Mouse (Mus musculus) kidney, adult 10 weeks (tissue): ENCODE measurements around the gene Adamts18. TPM values are rescaled to one million over a fixed set of nuclear protein-coding genes. Genes with fewer than 3 reads are reported as not detected.

ENCODE experiments used
- polyA plus RNA-seq: library from polyadenylated mRNA; stranded (reverse); fragments of 350-450 nt; fragmentation: Illumina TruSeq; extraction: RNeasy Lipid Tissue Mini Kit (QIAGEN cat#74804); gene quantifications from one replicate; pipeline ENCODE4 v1.2.3, GENCODE M21; 2014; ENCODE audit warnings: low read depth, low replicate concordance

The Adamts18 gene
- polyA plus RNA-seq, result not detected

DNA sequence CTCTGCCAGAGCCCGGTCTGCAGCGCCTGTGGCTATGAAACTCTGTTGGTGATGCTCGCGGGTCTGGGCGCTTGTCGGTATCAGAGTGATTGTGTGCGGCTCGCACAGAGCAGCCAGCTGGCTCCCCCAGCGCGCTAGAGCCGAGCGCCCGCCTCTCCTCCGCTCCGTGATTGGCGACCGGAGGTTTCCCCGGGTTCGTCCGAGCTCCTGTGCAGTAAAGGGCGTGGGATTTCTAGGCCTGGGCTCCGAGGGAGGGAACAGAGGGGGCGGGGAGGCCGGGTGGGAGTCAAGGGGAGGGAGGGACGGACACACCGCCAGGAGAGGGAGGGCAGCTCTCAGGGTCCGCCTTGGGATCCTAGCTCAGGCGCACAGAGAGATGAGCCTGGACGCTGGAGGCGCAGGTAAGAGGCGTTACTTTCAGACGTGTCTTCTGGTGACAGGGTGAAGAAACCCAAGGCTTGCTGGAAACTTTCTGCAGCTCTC lies at the start of gene Adamts18:
Adamts18 (minus strand) TSS at position 86 of the 483 bp plus-strand sequence.

Other genes starting within 250 kb of the Adamts18 start
- 6.5 TPM for gene Mon1b, start 213.2 kb downstream of the Adamts18 start, polyA plus RNA-seq
- gene Syce1l, start 205.5 kb downstream of the Adamts18 start, polyA plus RNA-seq, result not detected